Mouse (Mus musculus) lung, postnatal 0 days (tissue): ENCODE data around the gene Tpmt. TPM values are rescaled to one million over a fixed set of nuclear protein-coding genes. Genes with fewer than 3 reads are reported as not detected.

Experiments used
- ATAC-seq: fragments of 200-750 bp; cut with Nextera tagmentation; 2 replicates; pipeline ENCODE4 v1.8.0; 2017; ENCODE audit warnings: moderate library complexity
- DNase-seq: peaks from one replicate; pipeline ENCODE4 v3.0.0-alpha.2; 2016; ENCODE audit warnings: low spot score
- H3K27ac ChIP-seq: fragments of 300-500 bp; sonication (generic); 2 replicates; pipeline ENCODE4 v1.5.1; 2014; ENCODE audit warnings: antibody characterized with exemption, mild to moderate bottlenecking, low read length, mixed read lengths
- H3K27me3 ChIP-seq: fragments of 300-500 bp; sonication (generic); replicated peaks from 2 replicates; pipeline ENCODE4 v1.6.1; 2014; ENCODE audit warnings: low read length, mixed read lengths; ENCODE audit not compliant: insufficient read depth
- H3K36me3 ChIP-seq: fragments of 300-500 bp; sonication (generic); 2 replicates; pipeline ENCODE4 v1.6.1; 2014; ENCODE audit warnings: low read length, mixed read lengths; ENCODE audit not compliant: insufficient read depth
- H3K4me1 ChIP-seq: fragments of 300-500 bp; sonication (generic); 2 replicates; pipeline ENCODE4 v1.6.1; 2014; ENCODE audit warnings: antibody characterized with exemption, low read depth, low read length, mixed read lengths; ENCODE audit not compliant: insufficient read depth
- H3K4me2 ChIP-seq: fragments of 300-500 bp; sonication (generic); replicated peaks from 2 replicates; pipeline ENCODE4 v1.6.1; 2014; ENCODE audit warnings: low read depth, mild to moderate bottlenecking, low read length, moderate library complexity, mixed read lengths
- H3K4me3 ChIP-seq: fragments of 300-500 bp; sonication (generic); 2 replicates; pipeline ENCODE4 v1.5.1; 2014; ENCODE audit warnings: low read depth, low read length
- H3K9ac ChIP-seq: fragments of 300-500 bp; sonication (generic); replicated peaks from 2 replicates; pipeline ENCODE4 v1.6.1; 2014; ENCODE audit warnings: low read depth, mild to moderate bottlenecking
- H3K9me3 ChIP-seq: fragments of 300-500 bp; sonication (generic); 2 replicates; pipeline ENCODE4 v1.6.1; 2016; ENCODE audit warnings: low read length, mixed read lengths
- CTCF ChIP-seq: IDR thresholded peaks from 2 replicates; pipeline ENCODE4 v1.5.1; 2016; ENCODE audit warnings: antibody characterized with exemption, mild to moderate bottlenecking
- EP300 ChIP-seq: IDR thresholded peaks from 2 replicates; pipeline ENCODE4 v1.6.1; 2016; ENCODE audit warnings: antibody characterized with exemption, mild to moderate bottlenecking, control low read depth
- WGBS: fragments of 180-500 bp; shearing (Covaris S2); extraction: QIAGEN DNeasy Blood & Tissue Kit; methylation state at CpG from one replicate; pipeline ENCODE4 v1.1.7; 2014; 5-methylcytosine and 5-hydroxymethylcytosine counted together
- polyA plus RNA-seq: library from polyadenylated mRNA; unstranded; fragments of >200 nt; fragmentation: Nextera tagmentation; extraction: Ambion mirVana; gene quantifications from 2 replicates; pipeline ENCODE4 v1.2.1, GENCODE M21; 2015

Tpmt gene
- polyA plus RNA-seq, 1 experiment from 2014 or later, result 6.8 TPM

DNA sequence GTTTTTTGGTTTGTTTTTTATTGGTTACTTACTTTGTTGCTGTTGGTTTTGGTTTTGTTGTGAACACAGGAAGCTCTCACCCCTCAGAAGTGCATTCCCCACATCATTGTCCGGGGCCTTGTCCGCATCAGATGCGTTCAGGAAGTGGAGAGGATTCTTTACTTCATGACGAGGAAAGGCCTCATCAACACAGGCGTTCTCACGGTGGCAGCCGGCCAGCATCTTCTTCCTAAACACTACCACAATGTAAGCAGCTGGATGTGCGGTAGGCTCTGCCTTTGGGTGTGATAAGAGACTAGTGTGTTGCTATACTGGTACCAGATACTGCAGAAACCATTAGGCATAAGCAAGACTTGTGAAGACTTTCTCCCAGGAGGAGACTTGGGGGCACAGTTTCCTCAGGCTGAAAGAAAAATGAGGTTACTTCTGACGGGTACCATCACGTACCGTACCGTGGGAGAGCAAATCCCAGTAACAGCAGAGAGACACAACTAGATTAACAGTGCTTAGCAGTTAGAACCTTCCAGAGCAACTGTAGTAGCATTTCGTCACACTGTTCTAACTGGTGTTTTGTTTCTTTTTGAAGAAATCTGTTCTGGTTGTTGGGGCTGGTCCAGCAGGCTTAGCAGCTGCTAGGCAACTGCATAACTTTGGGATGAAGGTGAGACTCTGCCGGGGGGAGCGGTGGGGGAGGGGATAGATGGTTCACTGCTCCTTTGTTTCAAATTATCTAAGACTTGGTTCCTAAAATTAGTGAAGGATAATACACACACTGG lies 19.6 kb upstream of the Tpmt start:
- peak; percentile 75 for ATAC-seq
- H3K4me3 ChIP-seq, result no peak overlapping the region
- no peak overlapping the region for H3K9ac ChIP-seq
- TF ChIP-seq CTCF, result no peak
- no peak for TF ChIP-seq EP300
- H3K4me2 ChIP-seq, result no peak overlapping the region
- H3K4me1 ChIP-seq, result no peaks in the 10 kb centered on the region
- H3K27me3 ChIP-seq, result no peaks in the 10 kb centered on the region
- peaks cover 15% of the 10 kb centered on the region; the same call in 1 of the 2 replicates for H3K36me3 ChIP-seq
- 49% methylated on average over 15 of the region's 15 CpGs for WGBS
- H3K9me3 ChIP-seq, result no peaks in the 10 kb centered on the region
- DNase-seq, result peak; percentile 63
- 0 out of 2 replicates have a peak overlapping the region, but pooled peaks have one; percentile 26 for H3K27ac ChIP-seq

DNA sequence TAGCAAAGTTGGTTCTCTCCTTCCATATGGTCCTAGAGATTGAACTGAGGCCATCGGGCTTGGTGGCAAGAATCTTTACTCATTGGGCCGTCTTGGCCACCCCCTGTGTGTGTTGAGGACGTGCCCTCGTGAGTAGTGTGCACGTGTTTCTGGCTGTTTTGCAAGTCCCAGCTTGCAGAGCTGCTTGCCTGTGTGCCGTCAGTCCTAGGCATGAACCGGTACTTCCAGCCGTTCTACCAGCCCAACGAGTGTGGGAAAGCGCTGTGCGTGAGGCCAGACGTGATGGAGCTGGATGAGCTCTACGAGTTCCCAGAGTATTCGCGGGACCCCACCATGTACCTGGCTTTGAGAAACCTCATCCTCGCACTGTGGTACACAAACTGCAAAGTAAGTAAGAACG lies 18.2 kb upstream of the Tpmt start:
- TF ChIP-seq EP300, result no peak
- no peak for TF ChIP-seq CTCF
- 94% methylated on average over 17 of the region's 17 CpGs for WGBS
- Histone ChIP-seq H3K4me1 (no peaks in the 10 kb centered on the region), H3K27me3 (no peaks in the 10 kb centered on the region), H3K4me2 (no peak overlapping the region), H3K9ac (no peak overlapping the region), H3K27ac (no peak overlapping the region), H3K4me3 (no peak overlapping the region), H3K9me3 (no peaks in the 10 kb centered on the region), H3K36me3 (peaks cover 15% of the 10 kb centered on the region; the same call in 1 of the 2 replicates)
- DNase-seq, result no peak
- no peak for ATAC-seq

DNA sequence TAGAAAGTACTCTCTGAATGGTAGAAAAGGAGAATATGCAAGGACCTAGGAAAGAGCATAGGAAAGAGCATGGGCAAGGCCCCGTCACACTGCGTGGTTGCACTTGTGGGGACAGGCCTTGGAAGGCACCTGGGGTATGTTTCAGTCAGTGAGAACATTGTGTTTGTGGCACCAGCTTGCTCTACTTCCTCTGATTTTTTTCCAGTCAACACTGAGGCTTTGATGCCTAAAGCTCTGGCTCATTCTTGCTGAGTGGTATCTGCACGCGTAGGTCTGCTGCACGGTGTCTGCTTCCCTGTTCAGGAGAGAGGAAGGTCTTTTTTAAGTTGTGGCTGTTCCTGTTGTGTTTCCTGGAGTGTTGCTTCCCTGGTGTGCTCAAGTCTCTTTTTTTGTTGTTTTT lies 12.2 kb upstream of the Tpmt start:
- TF ChIP-seq CTCF, result no peak
- no peak for TF ChIP-seq EP300
- H3K9ac ChIP-seq, result no peak overlapping the region
- peaks cover 19% of the 10 kb centered on the region; the same call in 1 of the 2 replicates for H3K36me3 ChIP-seq
- no peak for ATAC-seq
- no peak overlapping the region for H3K27ac ChIP-seq
- no peak for DNase-seq
- H3K4me2 ChIP-seq, result no peak overlapping the region
- no peak overlapping the region for H3K4me3 ChIP-seq
- H3K27me3 ChIP-seq, result no peaks in the 10 kb centered on the region
- H3K9me3 ChIP-seq, result no peaks in the 10 kb centered on the region
- WGBS, result 86% methylated on average over 5 of the region's 5 CpGs
- no peaks in the 10 kb centered on the region for H3K4me1 ChIP-seq

DNA sequence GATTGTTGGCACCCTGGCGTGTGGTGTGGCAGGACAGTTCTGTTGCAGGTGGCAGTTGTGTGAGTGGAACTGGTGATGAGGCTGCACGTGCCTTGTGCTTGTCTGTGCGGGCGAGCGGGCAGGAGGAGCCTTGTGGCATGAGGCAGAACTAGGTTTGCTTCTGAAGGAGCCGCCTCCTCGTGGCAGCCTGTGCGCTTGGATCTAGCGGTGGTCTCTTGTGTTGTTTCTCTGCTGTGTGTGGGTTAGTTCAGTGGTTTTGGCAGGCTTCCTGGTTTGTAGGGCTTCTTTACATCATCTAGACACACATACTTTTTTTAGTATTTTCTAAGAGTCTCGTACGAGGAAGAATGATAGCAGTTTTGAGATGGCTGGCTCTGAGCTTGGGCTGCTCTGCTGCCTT lies 11.6 kb upstream of the Tpmt start:
- Histone ChIP-seq H3K27me3 (no peaks in the 10 kb centered on the region), H3K27ac (no peak overlapping the region), H3K36me3 (peaks cover 19% of the 10 kb centered on the region; the same call in 1 of the 2 replicates), H3K9ac (no peak overlapping the region), H3K4me2 (no peak overlapping the region), H3K4me1 (no peaks in the 10 kb centered on the region), H3K4me3 (no peak overlapping the region), H3K9me3 (no peaks in the 10 kb centered on the region)
- TF ChIP-seq CTCF (no peak), EP300 (no peak)
- DNase-seq (no peak), ATAC-seq (no peak)
- WGBS, result 67% methylated on average over 11 of the region's 11 CpGs

DNA sequence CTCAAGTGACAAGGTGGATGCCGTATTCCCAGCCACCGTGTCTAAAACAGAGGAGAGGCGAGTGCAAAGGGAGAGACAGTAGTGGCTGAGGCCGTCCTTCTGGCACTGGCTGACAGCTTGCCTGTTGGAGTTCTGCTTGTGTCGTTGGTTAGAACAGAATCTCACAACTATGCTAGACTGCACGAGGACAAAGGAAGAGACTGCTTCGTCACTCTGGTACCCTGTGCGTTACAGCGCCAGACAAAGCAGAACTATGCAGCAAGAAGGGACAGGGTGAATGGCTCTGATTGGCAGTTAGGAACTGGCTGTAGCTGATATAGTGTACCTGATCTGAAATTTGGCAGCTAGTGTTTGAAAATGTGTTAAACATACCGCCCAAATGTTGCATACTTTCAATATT lies 9.4 kb upstream of the Tpmt start:
- no peaks in the 10 kb centered on the region for H3K27me3 ChIP-seq
- no peak overlapping the region for H3K4me3 ChIP-seq
- DNase-seq (no peak), ATAC-seq (no peak)
- H3K9me3 ChIP-seq, result no peaks in the 10 kb centered on the region
- H3K4me2 ChIP-seq, result no peak overlapping the region
- no peak overlapping the region for H3K27ac ChIP-seq
- H3K9ac ChIP-seq, result no peak overlapping the region
- H3K36me3 ChIP-seq, result peaks cover 18% of the 10 kb centered on the region; the same call in 1 of the 2 replicates
- H3K4me1 ChIP-seq, result no peaks in the 10 kb centered on the region
- TF ChIP-seq EP300 (no peak), CTCF (no peak)
- 88% methylated on average over 10 of the region's 10 CpGs for whole genome bisulfite sequencing

DNA sequence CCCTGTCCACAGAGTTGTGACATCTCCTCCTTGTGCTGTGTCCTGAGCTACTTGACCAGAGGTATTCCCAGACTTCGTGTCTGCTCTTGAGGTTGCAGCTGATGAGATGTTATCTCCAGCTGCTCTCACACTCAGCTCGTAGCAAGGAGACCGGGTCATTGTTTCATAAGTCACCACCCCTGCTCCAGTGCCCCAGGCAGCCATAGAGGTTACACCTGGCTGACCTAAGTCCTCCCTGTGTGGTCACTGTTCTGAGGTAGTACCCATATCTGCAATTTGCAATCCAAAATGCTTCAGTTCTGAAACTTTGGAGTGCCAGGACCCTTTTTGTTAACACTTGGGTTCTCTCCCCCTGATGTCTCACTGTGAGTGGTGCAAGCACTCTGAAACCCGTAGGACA lies 5.5 kb upstream of the Tpmt start:
- ATAC-seq (no peak), DNase-seq (no peak)
- Histone ChIP-seq H3K4me2 (no peak overlapping the region), H3K9ac (no peak overlapping the region), H3K4me3 (no peak overlapping the region), H3K36me3 (peaks cover 14% of the 10 kb centered on the region; the same call in 1 of the 2 replicates), H3K4me1 (no peaks in the 10 kb centered on the region), H3K27ac (no peak overlapping the region), H3K9me3 (no peaks in the 10 kb centered on the region), H3K27me3 (no peaks in the 10 kb centered on the region)
- TF ChIP-seq CTCF, result no peak
- no peak for TF ChIP-seq EP300
- 58% methylated on average over 4 of the region's 4 CpGs for WGBS
